Mouse (Mus musculus) large intestine, adult 2 months (tissue): ENCODE results near the gene Pola2. TPM values are rescaled to one million over a fixed set of nuclear protein-coding genes. Genes with fewer than 3 reads are reported as not detected.

ENCODE experiments used
- DNase-seq: peaks from one replicate; pipeline ENCODE4 v3.0.0-alpha.2; 2012; ENCODE audit warnings: low read depth, low spot score
- WGBS: fragments of 180-500 bp; shearing (Covaris S2); methylation state at CpG from one replicate; pipeline ENCODE4 v1.1.7; 2018; 5-methylcytosine and 5-hydroxymethylcytosine counted together
- polyA plus RNA-seq: library from polyadenylated mRNA; depleted of rRNA; stranded (reverse); fragments of >200 nt; gene quantifications from 2 replicates; pipeline ENCODE4 v1.2.3, GENCODE M21; 2012; rRNA removed

Gene Pola2
- 44.6 and 56.0 TPM in 2 replicates for polyA plus RNA-seq

GRCm38 (mm10) chr19:5963883-5964562 lies at the start of gene Pola2:
TSS of gene Pola2 (minus strand) at chr19:5964202.
- no peak for DNase-seq
- under 1% methylated on average over 50 of the region's 50 CpGs for WGBS

- WGBS: 39% methylated on average over 10 of the region's 10 CpGs
- no peak for DNase-seq
Measured at GRCm38 (mm10) chr19:6013691-6014090, 49.7 kb upstream of the Pola2 start.

- 92% methylated on average over 8 of the region's 8 CpGs for WGBS
- no peak for DNase-seq
Measured at GRCm38 (mm10) chr19:6009137-6009536, 45.1 kb upstream of the Pola2 start.

- 25% methylated on average over 13 of the region's 13 CpGs for WGBS
- DNase-seq: no peak
Measured at GRCm38 (mm10) chr19:6007013-6007412, 43.0 kb upstream of the Pola2 start.

- WGBS: 63% methylated on average over 11 of the region's 11 CpGs
- no peak for DNase-seq
Measured at GRCm38 (mm10) chr19:6005541-6005940, 41.5 kb upstream of the Pola2 start.

GRCm38 (mm10) chr19:5999969-6000368 lies 36.0 kb upstream of the Pola2 start:
- 71% methylated on average over 5 of the region's 5 CpGs for WGBS
- no peak for DNase-seq

DNA sequence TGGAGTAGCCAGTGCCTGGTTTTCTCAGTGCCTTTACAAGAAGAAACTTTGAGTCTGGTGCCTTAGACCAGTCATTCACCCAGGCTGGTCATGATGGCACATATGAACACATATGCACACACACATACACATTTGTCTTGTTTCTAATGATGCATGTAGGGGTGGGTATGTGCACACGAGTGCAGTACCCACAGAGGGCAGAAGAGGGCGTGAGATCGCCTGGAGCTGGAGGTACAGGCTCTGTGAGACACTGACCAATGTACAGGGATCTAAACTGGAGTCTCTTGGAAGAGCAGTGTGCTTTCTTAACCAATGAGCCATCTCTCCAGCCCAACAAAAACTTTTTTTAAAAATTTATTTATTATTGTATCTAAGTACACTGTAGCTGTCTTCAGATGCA lies 34.2 kb upstream of the Pola2 start:
- no peak for DNase-seq
- 89% methylated on average over 3 of the region's 3 CpGs for WGBS

DNA sequence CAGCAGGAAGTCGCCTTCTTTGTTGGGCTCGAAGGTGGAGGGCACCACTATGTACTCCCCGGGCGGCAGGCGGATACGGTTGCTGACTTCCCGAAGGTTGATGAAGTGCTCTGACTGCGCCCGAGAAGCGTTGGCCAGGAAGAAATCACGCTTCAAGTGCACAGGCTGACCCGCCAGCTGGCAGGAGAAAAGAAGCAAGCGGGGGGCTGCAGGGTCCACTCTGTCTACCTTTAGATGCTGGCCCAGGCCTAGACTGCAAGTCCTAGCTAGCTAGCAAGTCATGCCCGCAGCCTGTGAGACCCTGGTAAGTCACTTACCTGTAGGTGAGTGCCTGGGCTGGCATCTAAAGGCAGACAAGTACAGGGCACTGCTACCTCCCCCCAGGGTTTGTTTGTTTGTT lies 30.7 kb upstream of the Pola2 start:
- WGBS: 95% methylated on average over 14 of the region's 14 CpGs

GRCm38 (mm10) chr19:5992012-5992411 lies 28.0 kb upstream of the Pola2 start:
- no peak for DNase-seq
- 80% methylated on average over 7 of the region's 7 CpGs for WGBS

More for the DNA sequence above, 30.7 kb upstream of the Pola2 start:
- DNase-seq: no peak

GRCm38 (mm10) chr19:5991467-5991866 lies 27.5 kb upstream of the Pola2 start:
- WGBS: 46% methylated on average over 7 of the region's 7 CpGs
- no peak for DNase-seq

DNA sequence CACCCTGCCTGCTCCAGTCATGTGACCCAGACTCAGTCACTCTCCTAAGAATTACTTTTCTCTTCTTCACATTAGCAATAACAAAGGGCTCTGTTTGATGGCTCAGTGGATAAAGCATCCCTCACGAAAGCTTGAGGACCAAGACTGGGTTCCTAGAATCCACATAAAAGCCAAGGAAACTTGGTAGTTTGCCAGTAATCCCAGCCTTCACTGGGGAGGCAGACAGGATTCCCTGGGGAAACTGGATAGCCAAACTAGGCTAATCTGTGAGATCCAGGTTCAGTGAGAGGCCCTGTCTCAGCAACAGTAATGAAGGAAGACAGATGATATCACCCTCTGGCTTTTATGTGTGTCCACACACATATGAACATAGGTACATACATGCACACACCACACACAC lies 26.9 kb upstream of the Pola2 start:
- no peak for DNase-seq
- 50% methylated on average over 1 of the region's 1 CpGs for WGBS

DNA sequence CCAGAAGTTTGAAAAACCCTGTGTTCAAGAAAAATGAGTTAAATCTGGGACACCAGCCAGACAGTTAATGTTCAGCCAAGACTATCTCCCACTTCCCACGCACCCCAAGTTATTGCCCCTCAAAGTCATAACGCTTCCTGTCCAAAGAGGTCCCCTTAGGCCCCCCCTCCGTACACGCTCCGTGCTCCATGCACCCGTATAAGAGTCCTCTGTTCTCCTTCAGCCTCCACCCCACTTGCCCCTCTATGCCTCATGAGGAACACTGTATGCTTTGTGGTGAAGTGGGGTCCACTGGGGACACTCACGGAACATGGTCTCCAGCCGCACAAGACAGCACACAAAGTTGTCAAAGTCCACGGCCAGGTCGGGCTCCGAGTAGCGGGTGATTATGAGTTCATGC lies 26.0 kb upstream of the Pola2 start:
- DNase-seq: no peak

GRCm38 (mm10) chr19:5989585-5989984 lies 25.6 kb upstream of the Pola2 start:
- 34% methylated on average over 6 of the region's 6 CpGs for WGBS
- no peak for DNase-seq

More for the DNA sequence above, 26.0 kb upstream of the Pola2 start:
- 35% methylated on average over 12 of the region's 12 CpGs for WGBS

DNA sequence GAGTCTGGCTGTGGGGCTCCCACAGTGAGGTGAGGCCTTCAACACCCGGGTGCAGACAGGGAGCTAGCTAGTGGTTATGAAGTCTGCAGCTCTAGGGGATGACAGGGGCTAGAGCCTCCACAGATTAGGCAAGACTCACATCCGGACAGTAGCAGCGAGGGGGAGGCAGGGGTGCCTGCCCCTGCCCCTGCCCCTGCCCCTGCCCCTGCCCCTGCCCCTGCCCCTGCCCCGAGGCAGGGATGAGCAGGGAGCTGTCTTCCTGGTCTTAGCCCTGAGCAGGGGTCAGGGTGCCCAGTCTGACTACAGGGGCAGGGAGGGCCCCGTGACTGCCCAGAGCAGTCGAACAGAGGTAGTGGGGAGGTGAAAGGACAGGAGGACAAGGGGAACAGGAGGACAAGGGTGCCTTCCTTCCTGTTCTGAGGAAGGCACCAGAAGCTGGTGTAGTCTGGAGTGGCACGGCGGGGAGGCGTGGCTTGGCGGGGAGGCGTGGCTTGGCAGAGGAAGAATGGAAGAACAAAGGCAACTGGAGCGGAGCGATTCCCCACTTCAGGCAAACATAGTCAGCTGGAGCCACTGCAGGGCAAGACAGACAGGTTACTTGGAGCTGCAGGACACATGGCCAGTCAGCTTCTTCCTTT lies 24.9 kb upstream of the Pola2 start:
- 14% methylated on average over 13 of the region's 13 CpGs for WGBS
- DNase-seq: no peak

- 65% methylated on average over 5 of the region's 5 CpGs for WGBS
- DNase-seq: no peak
Measured at GRCm38 (mm10) chr19:5988027-5988814, 24.2 kb upstream of the Pola2 start.

DNA sequence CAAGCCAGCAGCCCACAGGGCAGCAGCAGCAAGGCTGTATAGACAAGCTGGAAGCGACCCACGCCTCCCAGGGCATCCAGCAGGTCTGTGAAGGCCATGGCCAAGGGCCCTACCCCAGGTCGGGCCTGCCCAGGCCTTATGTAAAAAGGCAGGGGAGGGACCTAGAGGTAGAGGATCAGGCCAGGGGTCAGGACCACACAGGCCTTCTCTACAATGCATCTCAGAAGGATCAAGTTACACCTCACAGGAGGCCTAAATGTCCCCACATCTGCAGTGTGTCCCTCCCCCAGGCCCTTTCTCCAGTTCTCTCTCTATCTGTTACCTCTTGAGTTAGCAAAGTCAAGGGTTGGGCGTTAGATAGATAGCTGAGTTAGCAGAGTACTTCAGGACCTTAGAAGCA lies 22.0 kb upstream of the Pola2 start, which contains the start of gene Slc22a20:
Gene Slc22a20, minus strand, starts transcription at position 101 of the 400 bp plus-strand sequence.
- no peak for DNase-seq
- WGBS: 80% methylated on average over 4 of the region's 4 CpGs

GRCm38 (mm10) chr19:5980477-5980876 lies 16.5 kb upstream of the Pola2 start:
- WGBS: 90% methylated on average over 9 of the region's 9 CpGs
- DNase-seq: no peak

GRCm38 (mm10) chr19:5977717-5978116 lies 13.7 kb upstream of the Pola2 start:
- DNase-seq: no peak

GRCm38 (mm10) chr19:5975676-5976075 lies 11.7 kb upstream of the Pola2 start:
- WGBS: 70% methylated on average over 4 of the region's 4 CpGs
- no peak for DNase-seq

More at GRCm38 (mm10) chr19:5977717-5978116, 13.7 kb upstream of the Pola2 start:
- WGBS: 76% methylated on average over 3 of the region's 3 CpGs

DNA sequence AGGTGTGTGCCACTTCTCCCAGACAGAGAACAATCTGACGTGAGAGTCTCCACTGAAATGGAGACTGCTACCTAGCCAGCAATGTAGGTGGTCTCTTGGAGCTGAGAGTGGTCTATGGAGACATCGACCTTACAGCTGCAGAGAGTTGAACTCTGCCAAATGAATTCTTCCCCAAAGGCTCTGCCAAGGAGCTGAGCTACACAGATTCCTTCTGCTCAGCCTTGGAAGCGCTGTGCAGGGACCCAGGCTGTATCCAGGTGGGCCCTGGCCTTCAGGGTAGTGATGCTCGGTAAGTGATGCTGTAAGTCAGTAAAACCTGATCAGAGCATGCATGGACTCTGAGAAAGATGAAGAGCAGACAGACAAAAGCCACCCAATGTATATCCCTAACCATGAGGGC lies 11.1 kb upstream of the Pola2 start:
- no peak for DNase-seq
- WGBS: 69% methylated on average over 4 of the region's 4 CpGs
